Mouse (Mus musculus): ENCODE data around the gene Apof.

Gene Apof

GRCm38 (mm10) chr10:128268371-128268770, at the start of gene Apof:
Gene Apof, plus strand, starts transcription at chr10:128268671.
- no peak for DNase-seq (ENCODE audit: low read depth, low spot score)

- no peak for DNase-seq (ENCODE audit: low read depth, low spot score)
Measured at GRCm38 (mm10) chr10:128221533-128222286, 46.8 kb upstream of the Apof start.

GRCm38 (mm10) chr10:128225064-128225463, 43.4 kb upstream of the Apof start:
- DNase-seq (ENCODE audit: low read depth, low spot score), result no peak

GRCm38 (mm10) chr10:128225538-128225937, 42.9 kb upstream of the Apof start, which contains the start of gene Mip:
Gene Mip, plus strand, starts transcription at chr10:128225838.
- no peak for DNase-seq (ENCODE audit: low read depth, low spot score)

GRCm38 (mm10) chr10:128227592-128227991, 40.9 kb upstream of the Apof start:
- no peak for DNase-seq (ENCODE audit: low read depth, low spot score)

GRCm38 (mm10) chr10:128228009-128228408, 40.5 kb upstream of the Apof start:
- no peak for DNase-seq (ENCODE audit: low read depth, low spot score)

- DNase-seq (ENCODE audit: low read depth, low spot score), result no peak
Measured at GRCm38 (mm10) chr10:128230582-128230981, 37.9 kb upstream of the Apof start.

GRCm38 (mm10) chr10:128231146-128231545, 37.3 kb upstream of the Apof start:
- no peak for DNase-seq (ENCODE audit: low read depth, low spot score)

GRCm38 (mm10) chr10:128231697-128232419, 36.6 kb upstream of the Apof start, which contains the start of gene Timeless:
Gene Timeless, plus strand, starts transcription at chr10:128232065.
- DNase-seq (ENCODE audit: low read depth, low spot score), result peak; percentile 68

- DNase-seq (ENCODE audit: low read depth, low spot score), result peak; percentile 64
Measured at GRCm38 (mm10) chr10:128232420-128232985, 36.0 kb upstream of the Apof start.

- DNase-seq (ENCODE audit: low read depth, low spot score), result no peak
Measured at GRCm38 (mm10) chr10:128236321-128236720, 32.1 kb upstream of the Apof start.

- no peak for DNase-seq (ENCODE audit: low read depth, low spot score)
Measured at GRCm38 (mm10) chr10:128237807-128238480, 30.5 kb upstream of the Apof start.

- no peak for DNase-seq (ENCODE audit: low read depth, low spot score)
Measured at GRCm38 (mm10) chr10:128239140-128239539, 29.3 kb upstream of the Apof start.

GRCm38 (mm10) chr10:128240131-128240530, 28.3 kb upstream of the Apof start:
- DNase-seq (ENCODE audit: low read depth, low spot score), result no peak

GRCm38 (mm10) chr10:128243252-128243651, 25.2 kb upstream of the Apof start:
- no peak for DNase-seq (ENCODE audit: low read depth, low spot score)

GRCm38 (mm10) chr10:128244121-128244520, 24.4 kb upstream of the Apof start:
- no peak for DNase-seq (ENCODE audit: low read depth, low spot score)

GRCm38 (mm10) chr10:128247020-128247732, 21.3 kb upstream of the Apof start:
- no peak for DNase-seq (ENCODE audit: low read depth, low spot score)

GRCm38 (mm10) chr10:128250565-128250964, 17.9 kb upstream of the Apof start:
- DNase-seq (ENCODE audit: low read depth, low spot score), result no peak

GRCm38 (mm10) chr10:128253677-128254255, 14.7 kb upstream of the Apof start, which contains the start of gene Apon:
Gene Apon, plus strand, starts transcription at chr10:128254096.
- DNase-seq (ENCODE audit: low read depth, low spot score), result no peak

GRCm38 (mm10) chr10:128255925-128256324, 12.5 kb upstream of the Apof start:
- no peak for DNase-seq (ENCODE audit: low read depth, low spot score)

GRCm38 (mm10) chr10:128256328-128256727, 12.1 kb upstream of the Apof start:
- no peak for DNase-seq (ENCODE audit: low read depth, low spot score)

Measured in embryo, embryonic 11.5 days (tissue).